Mouse (Mus musculus) stomach, postnatal 0 days (tissue): Measurements from ENCODE around the gene Zfp536. TPM values are rescaled to one million over a fixed set of nuclear protein-coding genes. Genes with fewer than 3 reads are reported as not detected.

Source experiments
- ATAC-seq: fragments of 200-750 bp; cut with Nextera tagmentation; 2 replicates; pipeline ENCODE4 v1.8.0; 2017; ENCODE audit not compliant: low FRiP score, low TSS enrichment
- DNase-seq: peaks from one replicate; pipeline ENCODE4 v3.0.0-alpha.2; 2016; ENCODE audit warnings: low spot score
- H3K27ac ChIP-seq: fragments of 300-500 bp; sonication (generic); replicated peaks from 2 replicates; pipeline ENCODE4 v1.5.1; 2014; ENCODE audit warnings: mild to moderate bottlenecking, control low read depth
- H3K27me3 ChIP-seq: fragments of 300-500 bp; sonication (generic); 2 replicates; pipeline ENCODE4 v1.6.1; 2014; ENCODE audit warnings: low read length; ENCODE audit not compliant: control insufficient read depth, insufficient read depth
- H3K36me3 ChIP-seq: fragments of 300-500 bp; sonication (generic); 2 replicates; pipeline ENCODE4 v1.6.1; 2014; ENCODE audit warnings: low read length, mixed read lengths; ENCODE audit not compliant: control insufficient read depth, insufficient read depth
- H3K4me1 ChIP-seq: fragments of 300-500 bp; sonication (generic); replicated peaks from 2 replicates; pipeline ENCODE4 v1.6.1; 2014; ENCODE audit warnings: antibody characterized with exemption; ENCODE audit not compliant: control insufficient read depth, insufficient read depth
- H3K4me2 ChIP-seq: fragments of 300-500 bp; sonication (generic); replicated peaks from 2 replicates; pipeline ENCODE4 v1.6.1; 2014; ENCODE audit warnings: low read depth, mild to moderate bottlenecking, control low read depth, moderate library complexity
- H3K4me3 ChIP-seq: fragments of 300-500 bp; sonication (generic); 2 replicates; pipeline ENCODE4 v1.5.1; 2014; ENCODE audit warnings: low read depth, low read length, control low read depth
- H3K9ac ChIP-seq: fragments of 300-500 bp; sonication (generic); 2 replicates; pipeline ENCODE4 v1.6.1; 2014; ENCODE audit warnings: mild to moderate bottlenecking, low read length, control low read depth, mixed read lengths
- H3K9me3 ChIP-seq: fragments of 300-500 bp; sonication (generic); 2 replicates; pipeline ENCODE4 v1.6.1; 2016; ENCODE audit warnings: low read length; ENCODE audit not compliant: control insufficient read depth
- CTCF ChIP-seq: IDR thresholded peaks from 2 replicates; pipeline ENCODE4 v1.5.1; 2016; ENCODE audit warnings: antibody characterized with exemption, low read depth, mild to moderate bottlenecking, moderate library complexity
- EP300 ChIP-seq: optimal IDR thresholded peaks from 2 replicates; pipeline ENCODE3; 2016; ENCODE audit warnings: antibody characterized with exemption
- WGBS: fragments of 180-500 bp; shearing (Covaris S2); extraction: QIAGEN DNeasy Blood & Tissue Kit; methylation state at CpG from one replicate; pipeline ENCODE4 v1.1.7; 2014; 5-methylcytosine and 5-hydroxymethylcytosine counted together
- polyA plus RNA-seq: library from polyadenylated mRNA; unstranded; fragments of >200 nt; fragmentation: Nextera tagmentation; extraction: Ambion mirVana; gene quantifications from 2 replicates; pipeline ENCODE4 v1.2.1, GENCODE M21; 2015

Zfp536 gene
- polyA plus RNA-seq, 1 experiment from 2014 or later = 4.3 TPM

GRCm38 (mm10) chr7:37556811-37557210 lies 216.6 kb downstream of the Zfp536 start:
- TF ChIP-seq CTCF = no peak
- TF ChIP-seq EP300 = no peak
- ATAC-seq = no peak
- Histone ChIP-seq H3K9me3 (no peaks in the 10 kb centered on the region), H3K9ac (no peak overlapping the region), H3K27me3 (no peaks in the 10 kb centered on the region), H3K4me1 (no peaks in the 10 kb centered on the region), H3K4me3 (no peak overlapping the region), H3K4me2 (no peak overlapping the region), H3K36me3 (no peaks in the 10 kb centered on the region), H3K27ac (no peak overlapping the region)
- no peak for DNase-seq
- WGBS = 94% methylated on average over 1 of the region's 1 CpGs

GRCm38 (mm10) chr7:37554405-37554804 lies 219.0 kb downstream of the Zfp536 start:
- ATAC-seq = no peak

GRCm38 (mm10) chr7:37553646-37554045 lies 219.8 kb downstream of the Zfp536 start:
- ATAC-seq (no peak), DNase-seq (no peak)
- Histone ChIP-seq H3K9ac (no peak overlapping the region), H3K9me3 (no peaks in the 10 kb centered on the region), H3K4me3 (no peak overlapping the region), H3K36me3 (no peaks in the 10 kb centered on the region), H3K4me2 (no peak overlapping the region), H3K27ac (no peak overlapping the region), H3K4me1 (no peaks in the 10 kb centered on the region), H3K27me3 (no peaks in the 10 kb centered on the region)
- 66% methylated on average over 3 of the region's 3 CpGs for WGBS
- no peak for TF ChIP-seq CTCF
- TF ChIP-seq EP300 = no peak

More at GRCm38 (mm10) chr7:37554405-37554804, 219.0 kb downstream of the Zfp536 start:
- no peak overlapping the region for H3K4me3 ChIP-seq
- 77% methylated on average over 5 of the region's 5 CpGs for WGBS
- DNase-seq = no peak
- no peak overlapping the region for H3K9ac ChIP-seq
- H3K4me1 ChIP-seq = no peaks in the 10 kb centered on the region
- TF ChIP-seq EP300 (no peak), CTCF (no peak)
- H3K9me3 ChIP-seq = no peaks in the 10 kb centered on the region
- no peaks in the 10 kb centered on the region for H3K27me3 ChIP-seq
- H3K4me2 ChIP-seq = no peak overlapping the region
- H3K27ac ChIP-seq = no peak overlapping the region
- H3K36me3 ChIP-seq = no peaks in the 10 kb centered on the region

DNA sequence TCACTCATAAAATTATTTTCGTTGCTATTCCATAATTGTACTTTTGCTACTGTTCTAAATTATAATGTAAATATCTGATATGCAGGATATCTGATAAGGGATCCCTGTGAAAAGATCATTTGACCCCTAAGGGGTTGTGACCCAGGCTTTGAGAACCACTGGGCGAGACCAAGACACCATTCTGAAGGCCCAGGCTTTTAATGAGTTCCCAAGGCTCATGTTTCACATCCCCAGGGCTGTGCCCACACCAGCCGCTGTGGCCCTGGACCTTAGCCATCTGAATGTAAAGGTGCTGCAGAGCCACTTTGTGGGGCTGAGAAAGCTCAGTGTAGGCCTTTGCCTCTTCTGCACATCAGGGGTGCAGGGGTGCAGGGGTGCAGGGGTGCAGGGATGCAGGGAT lies 221.1 kb downstream of the Zfp536 start:
- DNase-seq = no peak
- no peak for ATAC-seq
- TF ChIP-seq CTCF (no peak), EP300 (no peak)
- 71% methylated on average over 3 of the region's 3 CpGs for WGBS
- Histone ChIP-seq H3K27ac (no peak overlapping the region), H3K4me1 (no peaks in the 10 kb centered on the region), H3K4me3 (no peak overlapping the region), H3K27me3 (no peaks in the 10 kb centered on the region), H3K36me3 (no peaks in the 10 kb centered on the region), H3K4me2 (no peak overlapping the region), H3K9me3 (no peaks in the 10 kb centered on the region), H3K9ac (no peak overlapping the region)

- Histone ChIP-seq H3K36me3 (no peaks in the 10 kb centered on the region), H3K9me3 (no peaks in the 10 kb centered on the region), H3K4me2 (no peak overlapping the region), H3K9ac (no peak overlapping the region), H3K4me1 (no peaks in the 10 kb centered on the region), H3K27ac (no peak overlapping the region), H3K27me3 (no peaks in the 10 kb centered on the region), H3K4me3 (no peak overlapping the region)
- WGBS = 43% methylated on average over 15 of the region's 15 CpGs
- peak; percentile 33 for TF ChIP-seq CTCF
- no peak for TF ChIP-seq EP300
- DNase-seq (no peak), ATAC-seq (no peak)
These were observed 224.6 kb downstream of the Zfp536 start for GRCm38 (mm10) chr7:37548805-37549204.

DNA sequence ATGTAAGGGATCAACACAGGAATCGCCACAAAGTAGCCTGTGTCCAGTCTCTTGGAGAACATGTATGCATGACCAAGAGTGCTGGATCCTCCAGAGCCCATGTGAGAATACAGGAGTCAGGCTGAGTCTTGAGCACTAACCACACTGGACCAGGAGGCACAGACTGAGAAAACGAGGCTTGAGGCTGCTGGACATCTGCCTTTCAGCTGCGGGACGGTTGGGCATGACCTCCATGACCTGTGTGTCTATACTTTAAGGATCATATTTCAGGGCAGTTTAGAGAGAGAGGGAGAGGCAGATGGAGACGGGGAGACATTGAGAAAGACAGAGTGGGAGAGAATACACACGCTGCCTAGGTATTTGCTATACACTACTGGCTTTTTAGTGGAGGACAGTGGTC lies 229.4 kb downstream of the Zfp536 start:
- no peak for TF ChIP-seq CTCF
- TF ChIP-seq EP300 = no peak
- no peak overlapping the region for H3K27ac ChIP-seq
- no peaks in the 10 kb centered on the region for H3K27me3 ChIP-seq
- no peaks in the 10 kb centered on the region for H3K36me3 ChIP-seq
- no peaks in the 10 kb centered on the region for H3K4me1 ChIP-seq
- no peak overlapping the region for H3K9ac ChIP-seq
- no peak overlapping the region for H3K4me2 ChIP-seq
- H3K9me3 ChIP-seq = no peaks in the 10 kb centered on the region
- DNase-seq = no peak
- WGBS = 26% methylated on average over 6 of the region's 6 CpGs
- no peak for ATAC-seq
- H3K4me3 ChIP-seq = no peak overlapping the region
